Mouse (Mus musculus) erythroblast, embryonic 14.5 days (primary cell): ENCODE results near the gene St7.
A peak's percentile ranks its signal among the peaks of the same experiment; 100 is the strongest.

ENCODE experiments used
- GATA1 ChIP-seq: IDR thresholded peaks from 2 replicates; pipeline ENCODE4 v1.6.1; 2012; ENCODE audit warnings: low read length, inconsistent platforms, mixed read lengths
- TAL1 ChIP-seq: IDR thresholded peaks from 3 replicates; pipeline ENCODE4 v1.6.1; 2012; ENCODE audit warnings: low read length, inconsistent platforms, mixed read lengths

- peak; percentile 71 for TF ChIP-seq GATA1
- TF ChIP-seq TAL1, result peak; percentile 88
Measured at GRCm38 (mm10) chr6:17743325-17743724, 50.6 kb downstream of the St7 start.
